Mouse (Mus musculus): ENCODE data around the gene Fgd5.
"Not testable (repeated sequence)": the region's sequence is repeated elsewhere in the genome, so short reads cannot be mapped to it uniquely, and the experiment has no call there.

Gene Fgd5

GRCm38 (mm10) chr6:92065721-92066496, 87.2 kb downstream of the Fgd5 start:
- CTCF ChIA-PET = no interaction called here

- CTCF ChIA-PET = interaction anchor here (0.6 kb wide), 1 partner anchor 198 kb away, joined by 3 read pairs; no protein-coding TSS in a partner anchor
Observed at GRCm38 (mm10) chr6:92067146-92067790, 88.6 kb downstream of the Fgd5 start.

- CTCF ChIA-PET = no interaction called here
Observed at GRCm38 (mm10) chr6:92071121-92071839, 92.6 kb downstream of the Fgd5 start.

GRCm38 (mm10) chr6:92080730-92081129, 102.1 kb downstream of the Fgd5 start:
- CTCF ChIA-PET = no interaction called here

- CTCF ChIA-PET = no interaction called here
Observed at GRCm38 (mm10) chr6:92082756-92083155, 104.1 kb downstream of the Fgd5 start.

GRCm38 (mm10) chr6:92084932-92085331, 106.3 kb downstream of the Fgd5 start:
- CTCF ChIA-PET = no interaction called here

- CTCF ChIA-PET = not testable (repeated sequence)
Observed at GRCm38 (mm10) chr6:92089141-92089540, 110.5 kb downstream of the Fgd5 start.

- CTCF ChIA-PET = no interaction called here
Observed at GRCm38 (mm10) chr6:92089982-92090381, 111.3 kb downstream of the Fgd5 start.

- CTCF ChIA-PET = interaction anchor here (0.6 to 0.7 kb wide), 2 partner anchors 94 to 182 kb away, joined by 3 to 4 read pairs; no protein-coding TSS in a partner anchor
Observed at GRCm38 (mm10) chr6:92090497-92090896, 111.8 kb downstream of the Fgd5 start.

GRCm38 (mm10) chr6:92091130-92091591, 112.5 kb downstream of the Fgd5 start, which contains the start of gene Nr2c2:
Gene Nr2c2, plus strand, starts transcription at chr6:92091390.
- CTCF ChIA-PET = interaction anchor here (0.7 kb wide), 1 partner anchor 93 kb away, joined by 3 read pairs; no protein-coding TSS in a partner anchor

- CTCF ChIA-PET = no interaction called here
Observed at GRCm38 (mm10) chr6:92091767-92092489, 113.2 kb downstream of the Fgd5 start.

GRCm38 (mm10) chr6:92092737-92093136, 114.1 kb downstream of the Fgd5 start:
- CTCF ChIA-PET = no interaction called here

GRCm38 (mm10) chr6:92093869-92094268, 115.2 kb downstream of the Fgd5 start:
- CTCF ChIA-PET = interaction anchor here (0.9 kb wide), 1 partner anchor 10 kb away, joined by 3 read pairs; no protein-coding TSS in a partner anchor

- CTCF ChIA-PET = interaction anchor here (0.6 to 1.1 kb wide), 2 partner anchors 76 to 591 kb away, joined by 3 read pairs; no protein-coding TSS in a partner anchor
Observed at GRCm38 (mm10) chr6:92100679-92101360, 122.1 kb downstream of the Fgd5 start.

GRCm38 (mm10) chr6:92124547-92124946, 145.9 kb downstream of the Fgd5 start:
- CTCF ChIA-PET = no interaction called here
